In the genomic region with DNA sequence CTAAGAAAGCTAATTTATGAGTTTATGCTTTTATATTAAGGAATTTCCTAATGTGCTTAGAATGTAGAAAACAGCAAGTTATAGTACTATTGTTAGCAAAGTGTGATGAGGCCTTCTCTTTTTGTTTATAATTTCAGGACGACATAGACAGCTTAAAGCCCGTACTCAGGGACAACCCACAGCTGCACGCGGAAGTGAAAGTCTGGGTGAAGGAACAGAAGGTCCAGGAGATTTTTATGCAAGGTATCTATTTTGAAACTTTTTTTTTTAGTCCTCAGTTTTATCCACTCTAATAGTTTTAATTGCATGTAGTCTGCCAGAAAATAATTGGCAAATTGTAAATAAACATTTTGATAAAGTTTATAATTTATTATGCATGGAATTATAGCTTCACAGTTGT, we compare ENCODE assay signal across 22 mouse cellular contexts.
DNase-seq lines count a peak whose midpoint lies in the region; ATAC-seq lines count a peak whose summit lies in the region.
"Had no signal": no experiment of that assay in that cellular context is flagged by ENCODE, and none has a peak within 500 bp of the region (broad histone marks: within the 10 kb centered on the region; RNA-seq: fewer than 3 reads in every experiment).

No protein-coding gene starts in this region.

- H3K36me3 ChIP-seq in splenic B cell, adult 2 months (ENCODE audit: control insufficient read depth, insufficient read depth, low read length, poor library complexity, severe bottlenecking): peaks cover 11% of the 10 kb centered on the region
- peaks cover 8% of the 10 kb centered on the region; the same call in 1 of the 2 replicates for H3K36me3 ChIP-seq in intestine, embryonic 16.5 days (ENCODE audit: control insufficient read depth, insufficient read depth, low read length)

- no peak overlapping the region for H3K4me3 ChIP-seq in intestine, embryonic 16.5 days (ENCODE audit: low read length)
- H3K4me3 ChIP-seq: embryonic facial prominence, embryonic 10.5 days; forebrain, embryonic 13.5 days; heart, adult 2 months; heart, embryonic 15.5 days; hindbrain, embryonic 10.5 days; hindbrain, embryonic 15.5 days had no signal

- H3K27ac ChIP-seq in intestine, embryonic 16.5 days (ENCODE audit: low read length): no peak overlapping the region
- H3K27ac ChIP-seq: embryonic facial prominence, embryonic 10.5 days; forebrain, embryonic 13.5 days; heart, adult 2 months; heart, embryonic 15.5 days; hindbrain, embryonic 10.5 days; hindbrain, embryonic 15.5 days had no signal

- peak; percentile 37 for DNase-seq in lung, postnatal 36 days
- no peak for DNase-seq in lung, adult 18-20 months
- peak; percentile 51 for DNase-seq in splenic B cell, adult 2 months (ENCODE audit: low read depth, low spot score)
- DNase-seq in left cerebral cortex, adult 11 months (ENCODE audit: low spot score): no peak
- DNase-seq: adrenal gland, postnatal 10 days; B cell, adult 2 months; cerebellum, adult 11-12 months; cerebellum, adult 9-11 months; cerebellum, postnatal 36 days; gastrocnemius, postnatal 36 days; heart, adult 2 months had no signal

- 0 out of 2 replicates have a peak, but pooled peaks cover 3% of the 10 kb centered on the region for H3K4me1 ChIP-seq in intestine, embryonic 16.5 days (ENCODE audit: control insufficient read depth, insufficient read depth, low read length)
- H3K4me1 ChIP-seq: hindbrain, embryonic 15.5 days had no signal

- no peaks in the 10 kb centered on the region for H3K27me3 ChIP-seq in splenic B cell, adult 2 months (ENCODE audit: control insufficient read depth, insufficient read depth, low read length, poor library complexity, severe bottlenecking)
- no peaks in the 10 kb centered on the region for H3K27me3 ChIP-seq in intestine, embryonic 16.5 days (replicated peaks; ENCODE audit: control insufficient read depth, insufficient read depth, low read length)
- H3K27me3 ChIP-seq: forebrain, embryonic 13.5 days; heart, embryonic 15.5 days; hindbrain, embryonic 15.5 days had no signal

- H3K4me2 ChIP-seq in intestine, embryonic 16.5 days (ENCODE audit: low read depth, low read length): no peak overlapping the region
- H3K4me2 ChIP-seq: forebrain, embryonic 13.5 days; heart, embryonic 11.5 days; heart, embryonic 15.5 days; hindbrain, embryonic 15.5 days had no signal

- WGBS in intestine, embryonic 16.5 days: 62% methylated on average over 4 of the region's 4 CpGs

- 0 out of 2 replicates have a peak, but pooled peaks have one; percentile 56 for ATAC-seq in common myeloid progenitor, adult 5-6 weeks (replicated peaks; ENCODE audit: low read depth, poor library complexity, severe bottlenecking)
- peak; percentile 64; the same call in 1 of the 2 replicates for ATAC-seq in megakaryocyte, adult 5-6 weeks (ENCODE audit: poor library complexity, severe bottlenecking)
- no peak for ATAC-seq in intestine, embryonic 16.5 days
- ATAC-seq: CD4-positive, CD25-positive, alpha-beta regulatory T cell, adult 4 months; inflammation-experienced regulatory T-cells, adult 6 months had no signal

- no peaks in the 10 kb centered on the region for H3K9me3 ChIP-seq in intestine, embryonic 16.5 days (ENCODE audit: control insufficient read depth, low read length)
- H3K9me3 ChIP-seq: embryonic facial prominence, embryonic 10.5 days; forebrain, embryonic 13.5 days; heart, embryonic 15.5 days; hindbrain, embryonic 10.5 days; hindbrain, embryonic 15.5 days had no signal

- no peak overlapping the region for H3K9ac ChIP-seq in intestine, embryonic 16.5 days (ENCODE audit: low read depth, low read length)
- H3K9ac ChIP-seq: forebrain, embryonic 13.5 days; heart, embryonic 15.5 days; hindbrain, embryonic 15.5 days had no signal

Comparison
In these comparisons a context has a peak if more than half of its experiments do, and no peak if none do; other contexts are left out.
1. DNase-seq: peak in lung, postnatal 36 days (single experiment) and splenic B cell, adult 2 months (single experiment); none in lung, adult 18-20 months (0 of 2) and left cerebral cortex, adult 11 months (single experiment).